Mouse (Mus musculus): ENCODE measurements around the gene Slc4a1ap. TPM values are rescaled to one million over a fixed set of nuclear protein-coding genes. Genes with fewer than 3 reads are reported as not detected.
A peak's percentile ranks its signal among the peaks of the same experiment; 100 is the strongest.

Gene Slc4a1ap
- 15.1 and 16.9 TPM in 2 replicates for polyA plus RNA-seq (2012; rRNA removed)

DNA sequence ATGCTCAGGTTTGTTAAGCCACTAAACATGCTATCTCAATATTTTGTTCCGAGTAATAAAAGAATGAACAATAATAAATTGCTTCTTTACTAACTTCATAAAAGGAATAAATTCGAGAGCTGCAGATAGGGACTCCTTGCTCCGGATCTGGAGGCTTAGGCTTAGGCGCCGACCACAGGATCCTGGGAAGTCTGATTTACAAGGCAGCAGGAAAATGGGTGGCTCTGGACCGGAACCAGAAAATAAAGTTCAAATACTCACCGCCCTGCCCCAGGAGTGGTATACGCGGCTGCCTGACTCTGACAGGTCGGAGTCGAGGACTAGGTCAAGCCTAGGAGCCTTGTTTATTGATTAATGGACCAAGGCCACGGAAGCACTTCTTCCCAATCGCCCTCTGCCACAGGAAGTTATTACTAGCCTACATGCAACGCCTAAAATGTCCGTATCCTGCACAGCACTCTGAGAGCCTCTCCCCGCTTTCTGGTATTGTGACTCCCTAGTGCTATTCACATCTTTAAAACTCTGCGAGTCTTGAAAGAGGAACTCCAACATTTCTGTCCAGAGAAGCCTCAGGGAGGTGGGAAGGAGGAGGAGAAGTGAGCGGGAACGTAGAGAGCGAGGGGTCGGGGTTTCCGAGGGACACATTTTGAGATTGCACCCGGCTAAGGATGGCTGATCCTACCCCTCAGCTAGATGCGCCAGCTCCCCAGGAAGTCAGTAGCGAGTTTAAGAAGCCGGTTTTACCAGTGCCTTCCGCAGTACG is at the start of gene Slc4a1ap:
Gene Slc4a1ap (plus strand): TSS at position 642 of the 763 bp plus-strand sequence.
- H3K27me3 ChIP-seq (ENCODE audit: control insufficient read depth, insufficient read depth, low read length), result no peaks in the 10 kb centered on the region
- peak within 1 kb of the TSS; percentile 96 for H3K4me3 ChIP-seq (ENCODE audit: control insufficient read depth, low read depth, low read length)
- TF ChIP-seq POLR2A (IDR thresholded peaks at IDR 0.05; ENCODE audit: control insufficient read depth, low read depth, low read length) (peak; percentile 46; the same call in 1 of the 2 replicates), CTCF (IDR thresholded peaks at IDR 0.05; ENCODE audit: control insufficient read depth, insufficient read depth, insufficient replicate concordance, low read depth, low read length) (no peak)
- peaks cover 2% of the 10 kb centered on the region for H3K4me1 ChIP-seq (ENCODE audit: control insufficient read depth, insufficient read depth, low read length)
- peak within 1 kb of the TSS; percentile 79 for H3K27ac ChIP-seq (ENCODE audit: control insufficient read depth, insufficient read depth, low read depth, low read length)
- H3K36me3 ChIP-seq (ENCODE audit: control insufficient read depth, insufficient read depth, low read length), result no peaks in the 10 kb centered on the region; the same call in 1 of the 2 replicates

DNA sequence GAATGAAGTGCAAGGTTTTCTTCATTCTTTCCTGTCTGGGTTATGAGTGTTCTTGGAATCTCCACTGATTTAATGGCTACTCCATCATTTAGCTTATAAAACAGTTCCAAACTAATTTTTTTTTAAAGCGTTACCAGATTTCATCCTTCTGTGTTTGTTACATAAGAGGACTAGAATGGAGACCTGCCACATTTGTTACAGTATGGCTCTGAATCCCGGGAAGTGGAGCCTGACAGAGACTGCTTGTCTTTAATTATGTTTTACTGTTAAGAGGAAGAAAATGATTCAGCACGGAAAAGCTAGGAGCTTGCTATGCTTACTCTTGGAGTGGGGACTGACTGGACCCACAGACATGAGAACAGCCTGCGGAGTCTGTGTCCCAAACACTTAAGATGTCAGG is 46.3 kb upstream of the Slc4a1ap start:
- Histone ChIP-seq H3K27me3 (ENCODE audit: control insufficient read depth, insufficient read depth, low read length) (no peaks in the 10 kb centered on the region), H3K36me3 (ENCODE audit: control insufficient read depth, insufficient read depth, low read length) (peaks cover 2% of the 10 kb centered on the region)
- TF ChIP-seq CTCF (IDR thresholded peaks at IDR 0.05; ENCODE audit: control insufficient read depth, insufficient read depth, insufficient replicate concordance, low read depth, low read length), result no peak
- TF ChIP-seq POLR2A (IDR thresholded peaks at IDR 0.05; ENCODE audit: control insufficient read depth, low read depth, low read length), result no peak

DNA sequence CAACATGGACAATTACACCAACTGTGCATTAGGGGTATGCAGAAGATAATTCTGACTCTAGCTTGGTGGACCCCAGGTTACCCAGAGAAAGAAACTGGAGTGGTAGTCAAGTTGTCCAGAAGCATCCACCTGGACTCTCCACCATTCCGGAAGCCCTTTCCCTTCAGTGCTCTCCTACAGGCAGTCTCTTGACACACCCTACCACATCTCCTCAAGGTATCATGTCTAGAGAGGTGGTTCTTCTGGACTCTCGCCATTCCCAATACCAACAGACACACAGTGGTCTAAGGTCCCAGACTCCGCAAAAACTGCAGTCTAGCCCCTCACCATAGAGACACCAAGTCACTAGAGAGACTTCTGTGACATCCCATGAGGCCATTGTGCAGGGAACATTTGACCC is 41.4 kb upstream of the Slc4a1ap start, which contains the start of gene 4930548H24Rik:
Gene 4930548H24Rik (plus strand): TSS at position 301 of the 400 bp plus-strand sequence.
- no peaks in the 10 kb centered on the region for H3K27me3 ChIP-seq (ENCODE audit: control insufficient read depth, insufficient read depth, low read length)
- TF ChIP-seq CTCF (IDR thresholded peaks at IDR 0.05; ENCODE audit: control insufficient read depth, insufficient read depth, insufficient replicate concordance, low read depth, low read length), result no peak
- TF ChIP-seq POLR2A (IDR thresholded peaks at IDR 0.05; ENCODE audit: control insufficient read depth, low read depth, low read length), result no peak
- no peaks in the 10 kb centered on the region; the same call in 1 of the 2 replicates for H3K36me3 ChIP-seq (ENCODE audit: control insufficient read depth, insufficient read depth, low read length)

More for the DNA sequence above, 46.3 kb upstream of the Slc4a1ap start:
- Histone ChIP-seq H3K4me3 (ENCODE audit: control insufficient read depth, low read depth, low read length) (no peak overlapping the region), H3K27ac (ENCODE audit: control insufficient read depth, insufficient read depth, low read depth, low read length) (no peak overlapping the region), H3K4me1 (ENCODE audit: control insufficient read depth, insufficient read depth, low read length) (no peaks in the 10 kb centered on the region)

DNA sequence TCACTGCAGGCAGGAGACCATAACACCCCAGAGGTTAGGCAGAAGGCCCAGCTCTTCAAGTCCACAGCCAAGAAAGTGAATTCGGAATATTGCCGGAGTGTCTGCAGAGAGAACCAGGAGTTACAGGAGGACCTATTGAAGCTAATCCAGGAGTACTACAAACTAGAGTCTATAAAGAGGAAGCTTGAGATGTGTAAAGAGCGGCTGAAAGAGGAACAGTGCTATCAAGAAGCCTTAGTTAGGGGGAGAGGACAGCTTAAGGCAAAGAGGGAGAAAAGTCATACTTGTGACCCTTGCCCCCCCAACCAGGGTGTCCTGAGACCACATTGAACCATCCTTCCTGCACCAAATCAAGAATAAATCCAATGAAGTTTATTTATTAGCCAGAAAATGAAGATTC is 38.9 kb upstream of the Slc4a1ap start:
- Histone ChIP-seq H3K27ac (ENCODE audit: control insufficient read depth, insufficient read depth, low read depth, low read length) (no peak overlapping the region), H3K4me1 (ENCODE audit: control insufficient read depth, insufficient read depth, low read length) (no peaks in the 10 kb centered on the region), H3K36me3 (ENCODE audit: control insufficient read depth, insufficient read depth, low read length) (no peaks in the 10 kb centered on the region), H3K27me3 (ENCODE audit: control insufficient read depth, insufficient read depth, low read length) (no peaks in the 10 kb centered on the region), H3K4me3 (ENCODE audit: control insufficient read depth, low read depth, low read length) (no peak overlapping the region)
- no peak for TF ChIP-seq POLR2A (IDR thresholded peaks at IDR 0.05; ENCODE audit: control insufficient read depth, low read depth, low read length)

More for the DNA sequence above, 41.4 kb upstream of the Slc4a1ap start, which contains the start of gene 4930548H24Rik:
- peak within 1 kb of the TSS; percentile 84 for H3K4me3 ChIP-seq (ENCODE audit: control insufficient read depth, low read depth, low read length)
- no peaks in the 10 kb centered on the region for H3K4me1 ChIP-seq (ENCODE audit: control insufficient read depth, insufficient read depth, low read length)
- no peak within 1 kb of the TSS for H3K27ac ChIP-seq (ENCODE audit: control insufficient read depth, insufficient read depth, low read depth, low read length)

DNA sequence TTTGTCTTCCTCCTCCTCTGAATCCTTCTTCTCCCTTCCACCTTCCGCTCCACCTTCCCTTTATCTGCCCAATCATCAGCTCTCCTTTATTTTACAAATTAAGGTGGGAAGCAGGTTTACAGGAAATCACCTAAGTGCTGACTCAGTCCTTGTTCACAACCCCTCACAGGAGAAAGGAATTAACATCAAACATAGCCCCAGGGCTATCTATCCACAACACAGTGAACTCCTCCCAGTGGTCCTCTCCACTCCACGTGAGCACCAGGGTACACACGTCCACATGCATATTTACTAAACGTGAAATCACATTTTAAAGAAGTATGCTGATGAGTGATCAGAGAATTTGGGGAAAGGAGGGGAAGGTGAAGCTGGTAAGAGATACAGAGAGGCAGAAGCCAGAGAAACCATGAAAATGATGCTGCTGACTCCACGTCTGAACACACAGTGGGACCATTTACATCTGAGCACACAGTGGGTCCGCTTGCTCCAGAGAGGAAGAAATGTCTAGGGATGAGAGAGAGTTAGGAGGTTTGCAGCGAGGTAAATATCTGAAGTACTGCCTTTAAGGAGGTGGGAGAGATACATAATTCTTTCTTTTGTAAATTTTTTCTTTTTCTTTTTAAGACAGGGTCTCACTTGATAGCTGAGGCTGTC is 37.6 kb upstream of the Slc4a1ap start:
- Histone ChIP-seq H3K4me3 (ENCODE audit: control insufficient read depth, low read depth, low read length) (no peak overlapping the region), H3K27ac (ENCODE audit: control insufficient read depth, insufficient read depth, low read depth, low read length) (no peak overlapping the region), H3K27me3 (ENCODE audit: control insufficient read depth, insufficient read depth, low read length) (no peaks in the 10 kb centered on the region), H3K4me1 (ENCODE audit: control insufficient read depth, insufficient read depth, low read length) (peaks cover under 1% of the 10 kb centered on the region; the same call in 1 of the 2 replicates), H3K36me3 (ENCODE audit: control insufficient read depth, insufficient read depth, low read length) (no peaks in the 10 kb centered on the region)
- no peak for TF ChIP-seq POLR2A (IDR thresholded peaks at IDR 0.05; ENCODE audit: control insufficient read depth, low read depth, low read length)
- TF ChIP-seq CTCF (IDR thresholded peaks at IDR 0.05; ENCODE audit: control insufficient read depth, insufficient read depth, insufficient replicate concordance, low read depth, low read length), result no peak

DNA sequence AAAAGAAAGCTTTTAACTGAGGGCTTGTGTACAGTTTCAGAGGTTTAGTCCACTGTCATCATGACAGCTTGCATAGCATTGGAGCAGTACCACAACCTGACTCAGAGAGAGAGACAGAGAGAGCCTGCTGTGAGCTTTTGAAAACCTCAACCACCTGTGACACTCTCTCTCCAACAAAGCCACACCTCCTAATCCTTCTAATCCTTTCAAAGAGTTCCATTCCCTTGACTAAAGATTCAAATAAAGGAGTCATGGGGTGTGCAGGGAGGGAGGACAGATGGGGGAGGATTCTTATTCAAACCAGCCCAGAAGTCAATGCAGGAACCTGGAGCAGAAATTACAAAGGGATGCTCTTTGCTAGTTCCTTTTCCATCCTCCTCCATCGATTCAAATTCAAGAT is 34.8 kb upstream of the Slc4a1ap start:
- Histone ChIP-seq H3K36me3 (ENCODE audit: control insufficient read depth, insufficient read depth, low read length) (no peaks in the 10 kb centered on the region), H3K4me1 (ENCODE audit: control insufficient read depth, insufficient read depth, low read length) (peaks cover 8% of the 10 kb centered on the region), H3K4me3 (ENCODE audit: control insufficient read depth, low read depth, low read length) (no peak overlapping the region), H3K27ac (ENCODE audit: control insufficient read depth, insufficient read depth, low read depth, low read length) (no peak overlapping the region), H3K27me3 (ENCODE audit: control insufficient read depth, insufficient read depth, low read length) (no peaks in the 10 kb centered on the region)
- TF ChIP-seq CTCF (IDR thresholded peaks at IDR 0.05; ENCODE audit: control insufficient read depth, insufficient read depth, insufficient replicate concordance, low read depth, low read length), result no peak
- TF ChIP-seq POLR2A (IDR thresholded peaks at IDR 0.05; ENCODE audit: control insufficient read depth, low read depth, low read length), result no peak
